Mouse (Mus musculus) heart, adult 18-20 months (tissue): ENCODE data around the gene Zfp688. TPM values are rescaled to one million over a fixed set of nuclear protein-coding genes. Genes with fewer than 3 reads are reported as not detected.

Experiments
- total RNA-seq, 2 experiments: library from RNA; stranded (reverse); gene quantifications; 2 replicates each; pipeline ENCODE4 v1.2.3; 2021

Zfp688 gene
- total RNA-seq, 2 experiments from 2014 or later = 1.7 to 2.4 TPM

Other genes starting within 250 kb of the Zfp688 start
- gene Cd2bp2, start 226.0 kb downstream of the Zfp688 start, total RNA-seq = 10 to 100 TPM; 35.1 to 36.9 TPM
- gene Tbc1d10b, start 213.6 kb downstream of the Zfp688 start, total RNA-seq = 10 to 100 TPM; 20.8 to 21.6 TPM
- gene Mylpf, start 213.2 kb downstream of the Zfp688 start, total RNA-seq = 1 to 10 TPM; 1.1 to 3.7 TPM
- gene Zfp553, start 189.0 kb downstream of the Zfp688 start, total RNA-seq = 1 to 10 TPM; 6.4 to 6.7 TPM
- gene Sept1, start 188.9 kb downstream of the Zfp688 start, total RNA-seq = 1 to 10 TPM; 3.0 to 7.7 TPM
- 10 to 100 TPM; 18.3 to 19.3 TPM for gene Zfp771, start 177.8 kb downstream of the Zfp688 start, total RNA-seq
- 10 to 100 TPM; 40.3 to 42.0 TPM for gene Dctpp1, start 161.4 kb downstream of the Zfp688 start, total RNA-seq
- gene Sephs2, start 148.0 kb downstream of the Zfp688 start, total RNA-seq = 10 to 100 TPM; 29.5 to 31.7 TPM
- 1 to 10 TPM; 1.9 to 4.1 TPM for gene Itgal, start 125.8 kb downstream of the Zfp688 start, total RNA-seq
- gene Zfp768, start 76.5 kb downstream of the Zfp688 start, total RNA-seq = 10 to 100 TPM; 35.9 to 42.9 TPM
- 1 to 10 TPM; 3.4 to 5.1 TPM for gene Zfp747, start 46.0 kb downstream of the Zfp688 start, total RNA-seq
- 1 to 10 TPM; 1.6 to 1.7 TPM for gene 9130019O22Rik, start 34.9 kb downstream of the Zfp688 start, total RNA-seq
- gene E430018J23Rik, start 28.4 kb downstream of the Zfp688 start, total RNA-seq = 1 to 10 TPM; 3.4 to 3.7 TPM
- gene Zfp764, start 15.2 kb downstream of the Zfp688 start, total RNA-seq = 1 to 10 TPM; 2.4 to 3.3 TPM
- gene Zfp689, start 27.1 kb upstream of the Zfp688 start, total RNA-seq = 1 to 10 TPM; 1.3 TPM
- 10 to 100 TPM; 21.1 to 22.2 TPM for gene Prr14, start 37.5 kb upstream of the Zfp688 start, total RNA-seq
- gene Fbrs, start 57.1 kb upstream of the Zfp688 start, total RNA-seq = 10 to 100 TPM; 24.2 to 31.1 TPM
- gene Srcap, start 89.9 kb upstream of the Zfp688 start, total RNA-seq = 10 to 100 TPM; 47.1 to 56.4 TPM
- 10 to 100 TPM in 1 of 2 experiments, 1 to 10 TPM in 1; 9.7 to 11.4 TPM for gene Gm42715, start 97.5 kb upstream of the Zfp688 start, total RNA-seq
- not detected for gene Tmem265, start 139.3 kb upstream of the Zfp688 start, total RNA-seq
- gene Phkg2, start 151.3 kb upstream of the Zfp688 start, total RNA-seq = 10 to 100 TPM; 14.9 to 16.4 TPM
- gene Ccdc189, start 166.5 kb upstream of the Zfp688 start, total RNA-seq = 10 to 100 TPM; 12.6 to 15.4 TPM
- gene Rnf40, start 166.7 kb upstream of the Zfp688 start, total RNA-seq = 10 to 100 TPM; 41.0 to 42.8 TPM
- 10 to 100 TPM; 16.5 TPM for gene Zfp629, start 193.7 kb upstream of the Zfp688 start, total RNA-seq